Mouse (Mus musculus) left cerebral cortex, adult 18-20 months (tissue): ENCODE measurements at regions not wholly inside any gene's neighbourhood (a gene's known extent, or its start where the extent isn't known, plus 50 kb on each side); places are given as distances from the start of the nearest gene placed in this dataset.
"Not testable (repeated sequence)": the region's sequence is repeated elsewhere in the genome, so short reads cannot be mapped to it uniquely, and the experiment has no call there.

Experiments
- DNase-seq, 2 experiments: peaks; one replicate each; pipeline ENCODE4 v3.0.0; 2021 to 2022; ENCODE audit warnings: low spot score in 2 of 2, mixed read lengths in 1 of 2

DNA sequence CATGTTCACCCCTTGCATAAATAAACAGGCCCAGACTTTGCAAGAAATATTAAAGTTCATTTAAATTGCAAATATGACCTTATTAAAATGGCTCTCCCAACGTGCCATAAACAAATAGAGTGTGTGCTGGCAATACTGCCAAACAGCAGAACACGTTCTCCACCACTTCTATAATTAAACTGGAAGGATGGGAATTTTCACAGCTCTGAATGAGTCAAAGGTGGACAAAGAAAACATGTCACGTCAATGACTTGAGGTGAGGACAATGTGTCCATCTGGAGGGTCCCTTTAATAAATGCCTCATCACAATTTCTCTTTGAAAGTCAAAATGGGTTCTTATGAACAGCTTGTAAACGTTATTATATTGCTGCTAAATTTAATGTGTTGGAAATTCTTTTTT lies 114.8 kb downstream of the Galc start:
- no peak for DNase-seq

DNA sequence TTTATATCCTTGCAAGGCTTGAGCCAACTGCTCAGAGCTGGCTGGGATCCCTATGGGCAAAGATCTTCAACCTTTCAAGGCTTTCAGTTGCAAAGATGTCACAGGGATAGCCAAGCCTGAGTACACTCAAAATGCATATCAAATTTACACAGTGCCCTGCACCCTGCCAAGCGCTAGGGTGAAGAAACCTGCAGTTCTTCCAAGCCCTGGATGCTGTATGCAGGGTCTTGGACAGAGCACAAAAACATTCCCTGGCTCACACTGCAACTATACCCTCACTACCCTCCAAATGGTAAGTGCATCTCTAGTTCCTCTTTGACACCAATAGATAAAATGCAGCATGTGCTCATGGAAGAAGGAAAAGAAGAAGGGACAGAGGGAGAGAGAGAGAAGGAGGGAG lies 116.1 kb downstream of the Galc start:
- no peak for DNase-seq

DNA sequence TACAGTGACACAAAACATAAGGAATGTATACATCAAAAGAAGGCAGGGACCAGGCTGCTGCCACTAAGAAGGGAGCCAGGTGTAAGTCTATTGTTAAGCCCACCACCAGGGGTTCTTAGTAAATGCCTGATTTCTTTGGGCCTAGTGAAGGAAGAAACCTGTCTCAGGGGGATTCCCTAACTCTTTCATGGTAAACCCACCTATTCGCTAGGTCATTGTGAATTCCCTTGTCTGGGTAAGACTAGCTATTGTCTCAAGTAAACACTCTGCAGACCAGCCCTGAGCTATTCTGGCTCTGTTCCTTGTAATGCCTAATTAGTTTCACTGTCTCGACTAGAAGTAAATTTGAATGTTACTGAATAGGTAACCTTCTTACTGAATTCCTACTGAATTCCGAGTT lies 119.4 kb downstream of the Galc start:
- not testable (repeated sequence) for DNase-seq

DNA sequence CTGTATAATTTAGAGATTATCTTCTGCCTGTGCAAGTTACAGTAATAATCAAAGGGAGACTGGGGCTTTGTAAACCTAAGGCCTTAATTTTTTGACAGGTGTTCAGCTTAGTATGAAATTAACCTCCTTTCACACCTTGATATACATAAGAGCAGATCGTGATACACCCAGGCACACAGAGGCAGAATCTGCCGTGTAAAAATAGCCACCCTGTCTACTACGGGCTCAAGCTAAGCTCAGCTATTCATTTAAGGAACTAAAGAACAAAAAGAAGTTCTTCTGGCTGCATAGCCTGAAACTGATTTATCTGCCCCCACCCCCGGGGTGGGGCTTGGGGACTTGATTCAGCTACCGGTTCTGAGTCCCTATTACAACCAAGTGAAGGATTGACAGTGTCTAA lies 128.0 kb downstream of the Galc start:
- no peak for DNase-seq

DNA sequence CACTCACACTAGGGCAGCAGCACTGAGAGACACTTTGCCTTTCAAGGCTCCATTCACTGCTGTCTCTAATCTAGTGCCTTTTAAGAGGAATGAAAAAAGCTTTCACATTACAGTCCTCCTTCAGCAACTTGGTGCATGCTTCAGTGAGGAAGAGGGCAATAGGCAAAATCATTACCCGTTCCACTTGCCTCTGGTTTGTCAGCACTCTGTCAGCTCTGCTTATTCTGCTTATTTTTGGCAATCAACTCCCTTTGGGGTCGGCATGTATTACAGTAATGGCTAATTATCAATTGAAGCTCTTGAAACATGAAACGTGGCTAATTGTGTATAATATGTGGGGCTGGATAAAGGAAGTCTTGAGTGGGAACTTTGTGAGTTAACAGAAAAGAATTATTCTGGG lies 135.7 kb downstream of the Galc start:
- no peak for DNase-seq

DNA sequence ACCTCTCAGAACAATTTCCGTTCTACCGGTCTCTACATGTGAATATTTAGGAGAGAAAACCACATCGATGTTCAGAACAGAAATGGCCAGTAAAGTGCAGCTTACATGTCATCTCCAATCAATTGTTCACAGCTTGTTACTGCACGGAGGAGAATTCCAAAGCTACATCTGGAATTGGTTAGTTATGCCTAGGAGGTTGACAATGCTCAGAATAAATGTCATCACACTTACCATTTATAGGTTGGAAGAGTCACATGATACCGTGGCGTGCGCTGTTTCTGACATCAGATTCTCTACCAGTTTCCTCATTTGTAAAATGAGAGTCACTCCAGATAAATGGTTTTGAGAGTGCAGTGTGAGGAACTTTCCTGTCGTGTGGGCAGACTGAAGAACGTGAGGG lies 151.2 kb downstream of the Galc start:
- no peak for DNase-seq

DNA sequence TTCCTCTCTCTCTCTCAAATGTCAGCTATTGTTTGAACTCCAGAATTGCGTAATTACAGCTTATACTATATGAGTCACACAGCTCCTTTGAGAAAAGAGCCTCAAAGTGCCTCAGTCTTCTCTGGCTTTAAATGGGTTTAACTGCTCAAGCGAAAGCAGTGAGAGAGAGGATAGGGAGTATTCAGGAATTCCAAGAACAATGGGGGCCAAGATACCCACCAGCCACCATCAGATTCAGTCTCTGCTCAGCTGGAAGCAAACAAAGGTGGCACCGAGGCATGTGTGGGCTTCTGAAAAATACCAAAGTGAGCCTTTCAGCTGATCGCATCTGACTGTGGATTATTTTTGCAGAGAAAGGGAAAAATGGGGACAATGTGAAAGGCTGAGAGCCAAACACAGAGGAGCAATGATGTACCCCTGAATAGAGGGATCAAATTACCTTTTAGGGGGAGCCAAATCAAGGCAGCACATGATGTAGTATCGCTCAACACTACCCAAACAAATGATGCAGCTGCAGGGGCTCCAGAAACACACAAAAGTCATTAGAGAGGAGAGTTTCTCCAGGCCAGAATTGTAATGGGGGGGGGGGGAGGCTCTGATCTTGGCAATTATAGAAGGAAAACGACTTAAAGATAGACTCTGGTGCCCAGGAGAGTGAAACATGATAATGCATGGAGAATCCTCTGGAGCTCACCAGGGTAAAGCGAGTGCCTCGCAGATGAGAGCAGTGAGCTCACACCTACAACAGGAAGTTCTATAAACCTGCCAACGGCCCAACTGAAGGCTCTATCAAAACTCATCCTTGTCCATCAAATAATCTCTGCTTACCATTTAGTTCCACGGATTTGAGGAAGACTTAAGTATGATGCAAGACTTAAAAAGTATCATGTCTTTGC lies 152.2 kb downstream of the Galc start:
- peak; percentile 3 to 5 for DNase-seq

DNA sequence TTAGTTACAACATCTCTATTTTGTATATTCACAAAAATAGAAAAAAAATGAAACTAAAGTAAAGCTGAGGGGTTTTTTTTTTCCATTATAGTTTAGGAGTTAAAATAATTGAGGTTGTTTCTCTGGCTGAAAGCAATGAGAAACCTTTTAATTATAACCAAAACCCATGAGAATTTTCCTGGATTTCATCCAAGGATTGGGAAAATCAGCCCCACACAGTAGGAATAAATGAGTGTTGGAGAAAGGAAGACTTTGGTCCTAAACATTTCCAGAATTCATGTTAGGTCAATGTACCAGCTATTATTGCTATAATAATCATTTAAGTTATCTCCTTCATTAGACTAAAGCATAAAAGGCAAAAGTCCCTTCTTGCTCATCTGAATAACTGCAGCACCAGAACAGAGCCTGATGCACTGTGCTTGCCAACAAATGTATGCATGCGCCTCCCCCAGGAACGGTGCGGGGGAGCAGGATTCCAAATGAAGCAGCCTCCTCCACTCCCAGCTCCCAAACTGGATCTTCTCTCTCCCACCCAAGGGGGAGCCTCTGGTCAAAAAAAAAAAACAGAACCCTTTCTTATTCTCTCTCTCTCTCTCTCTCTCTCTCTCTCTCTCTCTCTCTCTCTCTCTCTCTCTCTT lies 153.0 kb downstream of the Galc start:
- DNase-seq, result peak; percentile 78 to 86

DNA sequence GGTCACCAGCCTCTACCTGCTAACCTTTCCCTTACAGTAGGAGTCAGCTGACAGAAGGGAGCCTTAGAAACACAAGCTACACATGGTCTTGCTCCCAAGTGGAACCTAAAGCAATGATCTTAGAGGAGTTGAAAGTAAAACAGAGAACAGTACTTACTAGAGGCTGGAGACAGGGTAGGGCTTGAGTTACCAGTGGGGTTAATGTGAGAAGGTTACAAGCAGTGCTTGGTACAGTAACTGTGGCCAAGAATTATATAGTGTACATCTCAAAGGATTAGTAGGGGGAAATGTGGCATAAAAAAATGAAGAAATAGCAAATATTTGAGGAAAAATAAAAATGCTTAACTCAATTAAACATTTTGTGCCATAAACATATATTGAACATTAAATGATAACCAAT lies 153.5 kb downstream of the Galc start:
- DNase-seq, result no peak

DNA sequence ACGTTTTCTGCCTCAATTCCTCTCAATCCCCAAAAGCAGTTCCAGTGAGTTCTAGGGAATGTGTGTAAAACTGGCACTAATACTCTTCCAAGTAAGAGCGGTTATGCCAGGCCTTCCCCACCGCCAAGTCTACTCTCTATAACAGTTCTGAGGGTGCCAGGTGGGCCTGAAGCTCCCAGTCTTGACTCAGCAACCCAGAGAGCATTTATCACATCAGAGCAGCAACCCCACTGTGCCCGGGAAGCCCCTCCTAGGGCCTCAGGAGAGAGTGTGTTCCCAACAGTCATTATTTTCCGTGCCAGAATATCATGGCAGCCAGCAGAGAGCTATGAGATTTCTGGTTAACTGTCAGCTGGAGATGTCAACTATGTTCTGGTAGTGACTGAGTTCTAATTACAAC lies 169.1 kb downstream of the Galc start:
- no peak for DNase-seq

DNA sequence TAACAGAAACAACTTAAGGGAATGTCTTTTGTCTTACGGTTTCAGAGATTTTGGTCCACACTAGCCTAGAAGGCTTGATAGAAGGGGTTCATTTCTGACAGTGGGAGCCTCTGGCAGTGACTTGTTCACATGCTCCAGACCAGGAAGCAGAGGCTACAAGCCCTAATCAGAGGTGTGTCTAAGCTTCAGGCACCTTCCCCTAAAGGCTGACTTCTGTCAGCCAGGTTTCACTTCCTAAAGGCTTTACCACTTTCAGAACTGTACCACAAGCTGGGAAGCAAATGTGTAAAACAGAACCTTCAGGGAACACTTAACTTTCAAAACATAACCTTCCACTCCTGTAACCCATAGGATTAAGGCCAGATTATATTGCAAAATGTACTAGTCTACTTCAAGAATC lies 180.9 kb downstream of the Galc start:
- no peak for DNase-seq

DNA sequence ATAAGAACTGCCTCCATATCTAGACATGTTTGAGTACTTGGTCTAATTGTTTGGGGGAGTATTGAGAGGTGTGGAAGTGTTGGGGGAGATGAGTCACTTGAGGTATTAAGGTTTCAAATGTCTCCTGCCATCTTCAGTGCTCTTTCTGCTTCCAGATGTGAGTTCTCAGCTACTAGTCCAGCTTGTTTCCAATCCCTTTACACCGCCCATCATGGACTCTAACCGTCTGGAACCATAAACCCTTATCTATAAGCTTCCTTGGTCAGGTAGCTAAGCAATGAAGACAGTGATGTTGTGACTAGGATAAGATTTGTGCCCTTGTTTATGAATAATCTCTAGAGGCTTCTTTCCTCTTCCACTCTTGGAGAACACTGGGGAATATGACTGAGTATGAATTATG lies 183.7 kb downstream of the Galc start:
- no peak for DNase-seq

DNA sequence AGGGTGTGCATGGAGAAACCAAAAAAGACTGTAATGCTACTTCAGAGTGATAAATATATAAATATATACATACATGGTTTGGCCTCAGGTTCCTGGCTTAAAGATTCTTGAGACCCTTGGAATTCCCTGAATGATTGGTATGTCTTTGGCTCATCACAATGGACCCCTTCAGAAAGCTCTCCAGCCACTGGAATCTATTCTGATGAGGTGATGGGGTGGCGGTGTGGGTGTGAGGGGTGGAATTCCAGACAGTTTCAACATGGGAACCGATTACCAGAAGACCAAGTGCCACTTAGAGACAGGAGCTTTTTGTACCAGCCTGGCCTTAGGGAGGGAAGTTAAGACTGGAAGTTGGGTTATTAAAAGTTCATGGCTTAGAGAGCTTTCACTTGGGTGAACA lies 190.1 kb downstream of the Galc start:
- no peak for DNase-seq

DNA sequence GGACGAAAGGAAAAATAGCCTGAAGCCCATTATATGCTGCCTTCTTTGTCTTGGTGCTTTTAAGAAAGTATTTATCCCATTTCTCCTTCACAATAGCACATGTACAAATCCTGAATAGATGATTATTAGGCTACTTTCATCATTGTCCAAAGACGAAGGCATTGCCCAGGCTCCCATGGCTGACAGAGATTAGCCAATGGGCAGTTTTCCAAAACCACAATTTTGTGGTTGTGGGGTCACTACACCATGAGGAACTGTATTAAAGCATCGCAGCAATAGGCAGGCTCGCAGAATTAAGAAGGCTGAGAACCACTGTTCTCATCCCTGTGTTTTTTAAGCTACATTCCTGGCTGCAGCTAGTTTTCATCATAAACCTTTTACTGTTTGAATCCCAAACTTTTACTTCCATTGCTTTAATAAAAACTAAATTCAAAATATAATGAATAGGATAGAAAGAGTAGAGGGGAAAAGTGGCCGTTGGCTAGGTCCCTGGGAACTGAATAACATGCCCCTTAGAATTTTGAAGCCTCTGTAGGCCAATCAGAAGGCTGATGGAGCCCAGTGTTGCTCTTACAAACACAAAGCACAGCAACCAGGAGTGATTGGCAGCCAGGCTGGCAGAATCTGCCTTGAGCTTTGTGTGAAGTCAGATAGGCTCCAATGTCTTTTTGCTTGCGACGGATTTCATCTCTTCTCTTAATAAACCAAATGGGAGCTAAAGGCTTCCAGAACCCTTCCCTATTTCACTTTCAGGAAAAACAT lies 199.7 kb downstream of the Galc start:
- no peak for DNase-seq

DNA sequence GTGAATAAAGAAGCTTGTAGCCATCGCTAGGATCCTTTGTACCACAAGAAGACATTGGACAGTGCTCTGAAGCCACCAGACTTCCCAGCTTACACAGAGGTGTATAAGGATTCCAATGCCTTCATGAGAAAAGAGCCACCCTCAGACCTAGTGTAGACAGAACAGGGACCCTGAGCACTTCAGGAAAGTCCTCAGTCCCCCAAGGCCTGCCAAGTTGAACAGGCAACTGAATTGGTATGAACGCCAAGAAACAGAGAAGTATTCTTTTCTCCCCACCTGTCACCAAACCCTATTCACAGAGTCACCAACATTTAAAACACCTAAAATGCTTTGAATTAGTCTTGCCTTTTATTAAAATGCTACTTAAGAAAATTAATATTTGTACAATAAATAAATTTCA lies 200.3 kb downstream of the Galc start:
- DNase-seq, result no peak

DNA sequence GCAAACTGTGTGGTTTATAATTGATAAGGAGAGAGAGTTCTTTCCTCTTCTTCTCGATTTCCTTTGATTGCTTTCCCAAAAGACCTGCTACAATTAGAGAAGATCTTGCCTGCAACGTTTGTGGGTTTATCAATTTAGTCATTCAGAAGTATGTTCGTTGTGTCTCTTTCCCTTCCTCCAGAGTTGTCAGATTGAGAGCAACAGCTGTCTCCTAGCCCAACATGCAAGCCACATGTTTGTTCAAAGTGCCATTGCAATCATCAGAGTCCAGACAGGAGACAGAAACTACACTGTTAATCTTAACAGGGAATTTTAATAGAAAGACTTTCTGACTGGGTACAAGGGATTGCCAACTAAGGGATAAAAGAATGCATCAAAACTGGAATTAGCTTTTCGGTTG lies 208.3 kb downstream of the Galc start:
- DNase-seq, result no peak

DNA sequence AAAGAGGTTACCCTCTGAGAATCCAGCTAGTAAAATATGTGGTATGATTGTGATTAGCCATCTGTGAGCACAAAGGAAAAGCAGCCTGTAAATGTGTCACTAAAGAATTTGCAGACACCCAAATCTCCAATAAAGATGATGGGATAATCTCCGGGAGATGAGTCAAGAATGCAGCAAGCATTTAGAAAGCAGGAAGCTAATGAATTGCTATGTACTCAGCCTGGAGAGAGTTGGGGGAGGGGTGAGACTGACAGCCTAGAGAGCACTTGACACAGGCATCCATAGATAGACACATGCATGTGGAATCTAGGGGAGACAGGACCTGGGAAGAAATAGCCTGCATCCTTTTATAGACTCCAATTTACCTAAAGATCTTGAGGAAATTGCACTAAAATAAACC lies 208.8 kb downstream of the Galc start:
- no peak for DNase-seq

DNA sequence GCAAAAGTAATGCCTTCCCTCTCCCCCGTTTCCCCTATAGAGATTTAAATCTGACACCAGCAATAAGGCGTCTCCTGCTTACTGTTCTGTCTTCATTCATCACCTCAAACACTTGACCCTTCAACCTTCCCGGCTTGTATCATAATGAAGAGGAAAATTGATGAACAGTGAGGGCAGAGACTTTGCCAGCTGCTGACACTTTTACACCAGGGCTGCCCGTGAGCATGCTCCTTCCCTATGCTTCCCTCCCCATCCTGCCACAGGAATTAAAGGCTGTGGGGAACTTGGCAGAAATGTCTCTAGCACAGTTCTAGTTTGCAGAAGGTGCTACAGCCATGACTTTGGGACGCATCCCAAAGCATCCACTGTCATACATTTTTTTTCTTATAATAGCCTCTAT lies 209.2 kb downstream of the Galc start:
- no peak for DNase-seq

DNA sequence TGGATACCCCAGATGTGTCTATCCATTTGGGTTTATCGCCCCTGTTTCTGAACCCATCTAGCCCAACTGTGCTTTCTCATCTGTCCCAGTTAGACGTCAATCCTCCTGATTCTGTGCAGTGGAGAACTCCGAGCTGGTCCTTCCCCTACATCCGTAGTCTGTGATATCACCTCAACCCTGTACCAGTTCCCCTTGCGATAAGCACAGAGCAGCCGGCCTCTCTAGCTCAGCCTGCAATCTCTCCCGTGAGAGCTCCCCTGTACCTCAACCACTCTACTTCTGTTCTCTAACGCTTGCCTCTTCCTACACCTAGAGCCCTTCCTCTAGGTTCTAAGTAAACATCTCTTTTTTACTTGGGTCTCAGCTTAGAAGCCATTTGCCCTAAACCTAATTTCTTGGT lies 211.5 kb downstream of the Galc start:
- DNase-seq, result no peak

DNA sequence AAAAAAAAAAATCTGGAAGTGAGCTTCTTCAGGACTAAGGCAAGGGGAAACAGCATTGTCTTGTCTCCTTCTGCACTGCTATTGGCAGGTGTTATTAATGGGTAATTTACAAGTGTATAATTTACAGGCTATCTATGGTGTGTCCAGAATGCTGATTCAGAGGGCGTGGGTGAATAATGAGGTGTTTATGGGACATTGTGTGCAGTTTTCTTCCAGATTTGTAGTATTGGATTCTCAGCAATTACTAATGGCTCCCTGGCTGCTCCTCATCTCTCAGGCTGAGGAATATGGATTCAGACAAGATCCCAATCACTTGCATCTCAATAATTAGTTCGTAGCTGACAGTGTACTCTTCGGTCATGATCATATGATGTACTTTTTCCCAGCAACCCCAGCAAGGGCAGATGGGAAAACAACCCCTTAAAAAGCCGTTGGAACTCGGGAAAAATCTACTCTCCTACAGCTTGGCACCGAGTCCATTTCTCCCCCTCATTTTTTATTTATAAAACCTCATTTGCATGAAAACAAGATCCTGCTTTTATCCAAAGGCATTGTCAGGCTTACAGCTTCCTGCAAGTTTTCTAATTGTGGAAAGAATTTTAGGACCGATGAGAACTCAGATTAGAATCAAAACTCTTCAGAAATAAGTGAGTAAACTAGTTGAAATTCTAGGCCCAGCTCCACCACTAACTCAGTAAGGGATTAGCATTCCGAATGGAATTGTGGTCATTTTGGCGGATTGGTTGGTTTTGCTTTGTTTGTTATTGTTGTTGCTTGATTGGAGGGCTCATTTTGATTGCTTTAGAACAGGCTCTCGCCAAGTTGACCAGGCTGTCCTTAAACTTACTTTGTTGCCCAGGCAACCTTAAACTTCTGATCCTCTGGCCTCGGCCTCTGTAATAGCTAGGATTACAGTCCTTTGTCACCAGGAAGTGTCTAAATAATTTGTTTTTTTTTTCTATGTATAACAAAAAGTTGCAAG lies 212.5 kb downstream of the Galc start:
- DNase-seq, result peak; percentile 38 to 48
